Mouse (Mus musculus) layer of hippocampus, adult 6 months (tissue): ENCODE measurements around the gene Rgs2. TPM values are rescaled to one million over a fixed set of nuclear protein-coding genes. Genes with fewer than 3 reads are reported as not detected.

Experiments
- long read RNA-seq, 2 experiments: library from polyadenylated mRNA; unstranded; transcript quantifications; one replicate each; pipeline ENCODE4 v2.0.0; 2019 to 2020
- polyA plus RNA-seq: library from polyadenylated mRNA; unstranded; fragments of <200 nt; fragmentation: Nextera tagmentation; gene quantifications from 2 replicates; pipeline ENCODE4 v1.2.3, GENCODE M21; 2021

Rgs2 gene
- polyA plus RNA-seq, result 8.0 and 10.8 TPM in 2 replicates
- long read RNA-seq, experiment 1, transcript Rgs2-202 (5 exons, 3,021 nt), result major isoform, 8 of 19 reads
- long read RNA-seq, experiment 1, partial matches to known transcripts, result 7 of 19 reads
- long read RNA-seq, experiment 1, other reads (novel, unspliced or antisense), result 4 of 19 reads
- long read RNA-seq, experiment 2, transcript Rgs2-202 (5 exons, 3,021 nt), result major isoform, 16 of 17 reads
- long read RNA-seq, experiment 2, partial matches to known transcripts, result 0 of 17 reads
- long read RNA-seq, experiment 2, other reads (novel, unspliced or antisense), result 1 of 17 reads

GRCm38 (mm10) chr1:144003904-144004740, at the start of gene Rgs2:
Gene Rgs2, minus strand, starts transcription at chr1:144004161.

Other genes with a start within 250 kb of the Rgs2 start
- gene Trove2, start 227.1 kb downstream of the Rgs2 start, polyA plus RNA-seq, result 4.4 and 6.5 TPM in 2 replicates
- 80.9 and 92.8 TPM in 2 replicates for gene Uchl5, start 226.9 kb downstream of the Rgs2 start, polyA plus RNA-seq
- gene Rgs13, start 173.2 kb upstream of the Rgs2 start, polyA plus RNA-seq, result 1.2 and 1.3 TPM in 2 replicates
- gene Rgs1, start 245.1 kb upstream of the Rgs2 start, polyA plus RNA-seq, result 0.35 and 0.36 TPM in 2 replicates